Mouse (Mus musculus) lung, adult 2 months (tissue): ENCODE measurements around the gene Shank1. TPM values are rescaled to one million over a fixed set of nuclear protein-coding genes. Genes with fewer than 3 reads are reported as not detected.

Experiments used
- DNase-seq: peaks from one replicate; pipeline ENCODE4 v3.0.0; 2022
- H3K4me1 ChIP-seq: fragments of 200-500 bp; 2 replicates; pipeline ENCODE4 v1.6.1; 2011; ENCODE audit warnings: low read length; ENCODE audit not compliant: control insufficient read depth, insufficient read depth
- H3K4me3 ChIP-seq: fragments of 200-500 bp; replicated peaks from 2 replicates; pipeline ENCODE3; 2011; ENCODE audit warnings: low read depth, mild to moderate bottlenecking, control low read depth, low read length; ENCODE audit errors: extremely low read depth
- CTCF ChIP-seq: fragments of 200-500 bp; IDR thresholded peaks from 2 replicates; pipeline ENCODE4 v1.5.1; 2011; ENCODE audit warnings: mild to moderate bottlenecking, low read length, control low read depth; ENCODE audit not compliant: insufficient read depth
- POLR2A ChIP-seq: fragments of 200-500 bp; IDR thresholded peaks from 2 replicates; pipeline ENCODE4 v1.6.1; 2011; ENCODE audit warnings: low read depth, mild to moderate bottlenecking, control low read depth, low read length, borderline replicate concordance; ENCODE audit errors: extremely low read depth
- WGBS: fragments of 180-500 bp; shearing (Covaris S2); methylation state at CpG from one replicate; pipeline ENCODE4 v1.1.7; 2018; 5-methylcytosine and 5-hydroxymethylcytosine counted together
- polyA plus RNA-seq: library from polyadenylated mRNA; depleted of rRNA; stranded (reverse); fragments of >200 nt; gene quantifications from 2 replicates; pipeline ENCODE4 v1.2.3, GENCODE M21; 2012

Shank1 gene
- polyA plus RNA-seq, 1 experiment = 0.65 TPM

DNA sequence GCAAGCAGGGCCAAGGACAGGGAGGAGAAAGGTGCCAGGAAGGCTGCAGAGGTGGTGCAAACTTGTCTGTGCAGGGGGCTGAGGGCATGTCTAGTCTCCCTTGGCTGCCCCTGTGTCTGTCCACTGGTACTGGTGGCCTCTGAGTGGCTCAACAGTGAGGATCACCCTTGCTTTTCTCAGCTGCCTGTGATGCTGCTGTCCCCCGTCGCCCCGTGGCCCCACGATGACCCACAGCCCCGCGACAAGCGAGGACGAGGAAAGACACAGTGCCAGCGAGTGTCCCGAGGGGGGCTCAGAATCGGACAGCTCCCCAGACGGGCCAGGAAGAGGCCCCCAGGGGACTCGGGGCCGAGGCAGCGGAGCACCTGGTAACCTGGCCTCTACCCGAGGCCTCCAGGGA lies 2.4 kb downstream of the Shank1 start:
- 50% methylated on average over 16 of the region's 16 CpGs for WGBS
- no peak overlapping the region for H3K4me3 ChIP-seq
- no peaks in the 10 kb centered on the region for H3K4me1 ChIP-seq
- no peak for DNase-seq
- TF ChIP-seq CTCF (no peak), POLR2A (no peak)

DNA sequence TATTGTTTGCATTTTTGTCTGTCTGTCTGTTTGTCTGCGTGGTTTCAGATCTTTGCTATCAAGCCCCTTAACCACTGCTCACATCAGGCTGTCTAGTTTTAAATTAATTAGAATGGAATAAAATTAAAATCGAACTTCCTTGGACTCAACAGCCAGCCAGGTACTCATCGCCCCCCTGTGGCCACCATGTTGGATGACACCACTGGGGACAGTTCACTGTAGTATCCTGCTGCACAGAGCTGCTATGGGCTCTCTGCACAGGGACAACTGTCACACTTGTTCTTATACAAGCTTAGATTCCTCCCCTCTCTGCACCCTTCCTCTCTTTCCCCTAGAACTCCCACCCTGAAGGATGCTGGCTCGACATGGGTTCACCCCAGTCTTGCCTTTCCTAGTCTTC lies 7.9 kb downstream of the Shank1 start:
- TF ChIP-seq CTCF (peak; percentile 57), POLR2A (no peak)
- DNase-seq = no peak

GRCm38 (mm10) chr7:44320886-44321285 lies 10.8 kb downstream of the Shank1 start:
- Histone ChIP-seq H3K4me1 (no peaks in the 10 kb centered on the region), H3K4me3 (no peak overlapping the region)
- DNase-seq = no peak
- no peak for TF ChIP-seq CTCF
- no peak for TF ChIP-seq POLR2A
- 47% methylated on average over 8 of the region's 8 CpGs for WGBS

More for the DNA sequence above, 7.9 kb downstream of the Shank1 start:
- WGBS = 34% methylated on average over 4 of the region's 4 CpGs
- Histone ChIP-seq H3K4me3 (no peak overlapping the region), H3K4me1 (no peaks in the 10 kb centered on the region)

DNA sequence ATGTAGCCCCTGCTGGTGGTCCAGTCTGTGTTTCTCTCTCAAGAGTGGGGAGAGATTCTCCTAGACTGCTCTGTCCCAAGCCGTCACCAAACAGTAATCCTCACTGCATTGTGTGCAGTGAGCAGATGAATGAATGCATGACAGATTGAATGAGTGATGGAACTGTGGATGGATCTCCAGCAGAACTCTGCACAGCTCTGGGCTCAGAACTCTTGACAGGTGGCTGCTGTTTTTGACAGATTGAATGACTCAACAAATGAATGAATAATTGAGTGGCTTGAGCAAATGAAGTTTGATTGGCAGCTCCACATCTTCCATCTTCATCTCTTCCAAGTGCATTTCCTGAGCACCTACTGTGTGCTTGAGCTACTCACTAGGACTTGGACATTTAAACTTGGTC lies 12.2 kb downstream of the Shank1 start:
- no peak for DNase-seq
- TF ChIP-seq POLR2A = no peak
- no peak for TF ChIP-seq CTCF
- no peaks in the 10 kb centered on the region for H3K4me1 ChIP-seq
- H3K4me3 ChIP-seq = no peak overlapping the region
- WGBS = 76% methylated on average over 1 of the region's 1 CpGs

DNA sequence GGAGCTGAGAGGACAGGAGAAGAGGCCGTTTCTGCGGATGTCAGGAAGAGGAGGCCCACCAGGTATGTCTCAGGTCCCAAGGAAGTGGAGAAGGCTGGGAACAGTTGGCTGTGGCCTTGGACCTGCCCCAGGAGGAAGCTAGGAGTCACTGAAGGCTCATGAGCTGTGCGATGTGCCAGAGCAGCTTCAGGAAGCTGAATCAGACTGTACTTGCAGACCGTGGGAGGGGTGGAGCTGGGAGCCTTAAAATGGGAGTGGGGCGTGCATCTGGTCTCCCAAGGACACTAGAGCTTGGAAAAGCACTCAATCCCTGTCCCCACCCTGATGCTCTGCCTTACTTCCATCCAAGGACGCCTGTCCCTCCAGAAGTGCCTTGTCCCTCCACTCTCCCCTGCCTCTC lies 16.6 kb downstream of the Shank1 start:
- 41% methylated on average over 6 of the region's 6 CpGs for WGBS
- no peak overlapping the region for H3K4me3 ChIP-seq
- no peak for DNase-seq
- no peak for TF ChIP-seq CTCF
- no peak for TF ChIP-seq POLR2A
- H3K4me1 ChIP-seq = no peaks in the 10 kb centered on the region

- DNase-seq = no peak
- Histone ChIP-seq H3K4me1 (no peaks in the 10 kb centered on the region), H3K4me3 (no peak overlapping the region)
- TF ChIP-seq POLR2A (no peak), CTCF (no peak)
- WGBS = 36% methylated on average over 3 of the region's 3 CpGs
Observed at GRCm38 (mm10) chr7:44332336-44332735, 22.3 kb downstream of the Shank1 start.

GRCm38 (mm10) chr7:44334139-44334538 lies 24.1 kb downstream of the Shank1 start:
- no peak for DNase-seq
- Histone ChIP-seq H3K4me3 (no peak overlapping the region), H3K4me1 (no peaks in the 10 kb centered on the region)
- no peak for TF ChIP-seq POLR2A
- TF ChIP-seq CTCF = no peak
- WGBS = 60% methylated on average over 14 of the region's 14 CpGs

- DNase-seq = no peak
- Histone ChIP-seq H3K4me1 (no peaks in the 10 kb centered on the region), H3K4me3 (no peak overlapping the region)
- WGBS = 7% methylated on average over 19 of the region's 40 CpGs
- TF ChIP-seq CTCF = no peak
- no peak for TF ChIP-seq POLR2A
Observed at GRCm38 (mm10) chr7:44335031-44335878, 25.2 kb downstream of the Shank1 start.

DNA sequence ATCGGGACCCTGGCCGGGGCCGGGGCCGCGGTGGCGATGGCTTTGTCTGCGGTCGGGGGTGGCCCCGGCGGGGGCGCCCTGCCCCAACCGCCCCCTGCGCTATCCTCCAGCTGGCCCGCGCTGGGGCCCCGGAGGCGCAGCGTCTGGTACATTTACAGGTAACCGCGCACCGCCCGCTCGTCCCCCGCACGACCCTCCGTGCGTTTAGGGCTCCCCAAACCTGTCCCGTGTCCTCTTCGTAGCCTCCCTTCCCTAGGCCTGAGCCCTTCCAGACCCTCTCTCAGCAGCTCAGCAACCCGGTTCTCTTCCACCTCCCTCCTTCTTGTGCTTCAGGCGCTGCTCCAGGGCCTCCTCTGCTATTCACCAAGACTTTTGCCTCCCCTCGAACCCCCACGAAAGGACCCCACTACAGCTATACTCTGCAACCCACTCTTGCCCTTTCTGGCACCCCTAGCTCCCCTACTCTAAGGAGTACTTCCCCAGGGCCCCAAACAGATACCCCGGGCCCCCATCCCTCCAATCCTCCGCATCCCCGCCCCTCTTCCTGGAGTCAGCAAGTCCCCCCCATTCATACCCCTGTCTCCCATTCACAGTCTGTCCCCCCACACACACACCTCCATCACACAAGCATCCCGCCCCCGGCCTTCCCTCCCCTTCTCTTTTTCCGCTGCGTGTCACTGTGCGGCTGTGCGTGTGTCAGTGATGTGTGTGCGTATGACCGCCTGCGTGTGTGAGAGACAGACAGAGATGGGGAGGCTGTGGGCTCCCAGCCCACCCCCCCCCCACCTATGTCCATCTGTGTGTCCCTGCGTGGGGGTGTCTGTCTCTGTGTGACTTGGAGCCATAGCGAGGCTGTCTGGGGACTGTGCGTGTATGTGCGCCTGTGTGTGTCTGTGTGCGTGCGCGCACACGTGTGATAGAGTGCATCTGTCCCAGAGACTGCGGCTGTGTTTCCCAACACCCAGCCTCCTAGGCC lies 26.3 kb downstream of the Shank1 start:
- 2% methylated on average over 54 of the region's 54 CpGs for WGBS
- H3K4me1 ChIP-seq = no peaks in the 10 kb centered on the region
- no peak for TF ChIP-seq POLR2A
- TF ChIP-seq CTCF = no peak
- no peak overlapping the region for H3K4me3 ChIP-seq
- no peak for DNase-seq
